Mouse (Mus musculus): ENCODE data around the gene Gm28051. TPM values are rescaled to one million over a fixed set of nuclear protein-coding genes. Genes with fewer than 3 reads are reported as not detected.
A peak's percentile ranks its signal among the peaks of the same experiment; 100 is the strongest.

The Gm28051 gene
- total RNA-seq, 2 experiments from 2014 or later = not detected

DNA sequence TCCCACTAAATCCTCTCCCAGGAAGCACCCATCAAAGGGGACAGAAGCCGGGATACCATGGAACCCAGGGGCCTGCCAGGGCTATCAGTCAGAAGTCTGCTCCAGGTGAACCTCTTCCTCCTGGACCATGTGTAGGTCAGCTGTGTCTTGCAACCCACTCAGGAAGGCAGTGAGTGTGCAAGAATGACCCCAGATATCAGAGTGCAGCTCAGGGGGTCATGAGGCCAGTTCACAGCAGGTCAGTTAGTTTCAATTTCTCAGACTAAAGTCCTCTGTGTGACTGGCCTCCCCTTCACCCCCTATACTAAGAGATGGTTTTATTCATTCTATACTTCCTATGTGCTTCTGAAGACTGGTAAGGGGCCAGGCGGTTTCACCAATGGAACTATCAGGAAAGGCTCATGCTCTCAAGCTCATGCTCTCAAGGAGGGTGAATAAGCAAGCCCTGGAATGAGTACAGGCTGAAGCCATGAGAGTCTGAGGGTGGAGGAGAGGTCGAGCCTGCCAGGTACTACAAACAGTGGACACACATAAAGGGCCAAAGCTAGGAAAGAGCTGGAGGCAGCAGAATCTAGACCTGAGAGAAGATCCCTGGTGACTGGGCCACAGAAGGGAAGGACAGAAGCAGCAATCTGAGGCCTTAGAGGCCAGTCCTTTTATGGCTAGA lies 72.7 kb downstream of the Gm28051 start:
- no peak for DNase-seq

- DNase-seq = no peak
Measured at GRCm38 (mm10) chr12:102683979-102684378, 73.6 kb downstream of the Gm28051 start.

DNA sequence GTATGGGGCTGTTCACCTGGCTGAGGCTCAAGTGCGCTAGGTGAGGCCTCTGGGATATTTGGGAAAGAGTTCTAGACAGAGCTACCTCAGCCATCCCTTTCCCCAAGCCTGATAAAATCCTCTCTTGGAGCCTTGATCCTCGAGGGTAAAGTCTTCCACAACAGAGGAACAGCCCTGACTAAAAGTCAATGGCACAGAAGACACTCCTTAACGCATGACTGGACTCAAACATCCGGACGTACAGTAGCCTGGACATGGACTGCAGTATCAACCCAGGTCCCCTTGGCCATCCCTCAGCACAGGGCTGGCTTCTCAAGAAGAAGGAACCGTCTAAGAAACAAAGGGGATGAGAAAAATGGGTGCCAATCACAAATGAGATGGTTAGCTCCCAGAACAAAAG lies 74.1 kb downstream of the Gm28051 start:
- DNase-seq = no peak

DNA sequence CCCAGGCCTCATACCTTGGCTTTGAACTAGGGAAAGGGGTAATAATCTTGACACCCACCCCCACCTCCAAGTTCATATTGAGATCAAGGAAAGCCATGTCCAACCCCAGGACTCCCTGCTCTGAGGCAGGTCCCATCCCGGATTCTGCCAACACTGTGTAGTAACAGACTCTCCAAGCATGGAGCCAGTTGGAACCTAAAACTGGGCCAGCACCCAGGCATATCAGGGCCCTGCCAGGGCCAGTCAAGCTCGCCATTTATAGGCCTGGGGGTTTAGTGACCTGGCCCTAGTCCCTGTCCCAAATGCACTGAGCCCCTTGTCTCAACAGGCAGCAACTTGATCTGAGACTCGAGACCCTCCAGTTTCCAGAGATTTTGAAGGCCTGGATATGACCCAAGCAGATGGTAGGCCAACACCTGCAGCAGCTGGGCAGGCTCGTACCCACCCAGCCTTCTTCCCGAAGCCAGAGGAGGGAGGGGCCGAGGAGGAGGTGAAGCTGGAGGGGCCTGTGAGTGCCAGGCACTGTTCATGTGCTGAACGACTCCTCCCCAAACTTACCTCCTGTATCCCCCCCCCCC lies 74.8 kb downstream of the Gm28051 start:
- DNase-seq = no peak

- peak; percentile 76 for DNase-seq
Measured at GRCm38 (mm10) chr12:102682085-102682484, 75.5 kb downstream of the Gm28051 start.

DNA sequence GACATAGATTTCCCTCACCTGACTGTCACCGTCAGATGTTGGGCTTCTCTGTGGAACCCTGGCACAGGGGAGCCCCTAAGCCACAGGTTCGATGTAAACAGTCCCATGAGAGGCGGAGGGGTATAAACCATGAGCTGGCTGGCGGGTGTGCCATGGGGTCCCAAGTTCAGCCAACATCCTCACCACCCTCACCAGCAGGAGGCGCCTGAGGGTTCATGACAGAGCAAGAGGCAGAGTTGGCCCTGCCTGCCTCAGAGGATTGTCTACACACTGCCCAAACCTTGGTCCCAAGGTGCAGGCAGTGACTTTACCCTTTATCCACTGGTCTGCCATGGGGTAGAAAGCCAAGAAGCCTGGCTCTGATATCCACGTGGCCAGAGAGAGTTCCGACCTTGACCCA lies 76.0 kb downstream of the Gm28051 start:
- peak; percentile 50 for DNase-seq

DNA sequence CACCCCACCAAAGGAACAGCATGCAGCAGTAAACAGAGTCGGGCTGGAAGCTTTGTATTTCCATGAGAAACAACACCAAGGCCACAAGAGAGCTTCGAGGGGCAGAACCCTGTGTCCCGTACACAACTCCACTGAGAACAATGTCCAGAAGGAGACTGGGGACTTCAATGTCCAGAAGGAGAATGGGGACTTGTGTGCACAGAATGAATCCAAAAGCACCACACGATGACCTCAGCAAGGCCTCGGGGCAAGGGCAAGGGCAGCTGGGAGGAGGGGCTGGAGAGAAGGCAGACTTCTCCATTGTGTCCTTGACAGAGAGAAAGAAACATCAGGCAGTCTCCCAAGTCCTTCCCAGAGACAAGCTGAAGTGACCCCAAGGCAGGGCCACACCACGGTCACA lies 78.7 kb downstream of the Gm28051 start:
- DNase-seq = no peak

- no peak for DNase-seq
Measured at GRCm38 (mm10) chr12:102677089-102677488, 80.5 kb downstream of the Gm28051 start.

DNA sequence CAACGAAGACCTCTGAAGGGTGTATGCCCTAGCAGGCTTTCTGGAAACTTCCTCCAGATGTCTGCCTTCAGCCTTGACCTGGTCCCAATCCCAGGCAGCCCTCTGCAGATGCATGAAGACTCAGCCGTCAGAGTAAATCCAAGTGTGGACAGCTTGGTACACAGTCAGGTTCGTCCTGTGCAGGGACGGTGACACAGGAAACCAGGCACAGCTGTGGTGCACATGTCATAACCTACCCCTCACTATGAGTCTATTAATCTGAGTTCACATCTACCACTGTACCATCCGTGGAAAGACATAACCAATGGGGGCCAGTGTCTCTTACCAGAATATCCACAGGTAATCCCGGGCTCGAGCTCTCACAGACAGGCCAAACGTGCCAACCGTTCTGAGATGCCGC lies 83.0 kb downstream of the Gm28051 start:
- DNase-seq = no peak

- no peak for DNase-seq
Measured at GRCm38 (mm10) chr12:102674123-102674522, 83.4 kb downstream of the Gm28051 start.

GRCm38 (mm10) chr12:102672857-102673839 lies 84.4 kb downstream of the Gm28051 start:
- DNase-seq = peak; percentile 24

GRCm38 (mm10) chr12:102672176-102672575 lies 85.4 kb downstream of the Gm28051 start:
- no peak for DNase-seq

DNA sequence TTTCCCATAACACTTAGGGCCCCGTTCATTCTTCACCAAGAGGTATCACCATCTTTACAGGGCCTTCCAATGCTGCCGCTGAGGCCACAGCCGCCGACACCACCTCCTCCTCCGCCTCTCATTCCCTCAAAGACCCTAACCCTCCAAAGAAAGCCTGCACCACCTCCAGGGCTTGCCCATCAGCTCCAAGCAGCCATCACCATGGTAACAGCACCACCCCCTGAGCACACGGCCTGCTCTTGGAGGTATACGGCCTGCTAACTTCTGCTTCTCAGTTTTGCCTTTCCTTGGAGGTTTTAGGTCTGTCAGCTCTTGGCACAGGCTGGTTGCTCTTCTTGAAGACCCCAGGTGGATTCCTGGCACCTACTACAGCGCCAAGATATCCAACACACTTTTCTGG lies 86.7 kb downstream of the Gm28051 start:
- no peak for DNase-seq

Small RNAs within 50 kb of the gene (microRNA-seq; reads per million reads assigned to microRNA genes)
- gene Mir1936 = 0 to 0.20 reads per million in 2 experiments

Other genes with a start within 250 kb of the Gm28051 start
- under 1 TPM in 1 of 2 experiments, not detected in 1; 0.18 TPM for gene Chga, start 202.8 kb downstream of the Gm28051 start, total RNA-seq (2021)
- 1 to 10 TPM; 7.5 to 7.9 TPM for gene Itpk1, start 52.8 kb downstream of the Gm28051 start, total RNA-seq (2021)
- gene Moap1, start 14.1 kb downstream of the Gm28051 start, total RNA-seq (2021) = 10 to 100 TPM in 1 of 2 experiments, 1 to 10 TPM in 1; 8.2 to 11.4 TPM
- 1 to 10 TPM; 5.7 to 6.0 TPM for gene Tmem251, start 14.0 kb downstream of the Gm28051 start, total RNA-seq (2021)
- gene Gon7, start within 50 bp of the Gm28051 start, total RNA-seq (2021) = 10 to 100 TPM; 13.0 to 13.5 TPM
- 10 to 100 TPM; 37.3 to 39.1 TPM for gene Ubr7, start 202 bp upstream of the Gm28051 start, total RNA-seq (2021)
- 1 to 10 TPM; 6.5 to 7.1 TPM for gene Gm20604, start 907 bp upstream of the Gm28051 start, total RNA-seq (2021)
- gene Btbd7, start 120.7 kb upstream of the Gm28051 start, total RNA-seq (2021) = 10 to 100 TPM; 34.6 to 35.0 TPM
- not detected for gene Cox8c, start 141.6 kb upstream of the Gm28051 start, total RNA-seq (2021)
- under 1 TPM; 0.17 to 0.29 TPM for gene Unc79, start 191.1 kb upstream of the Gm28051 start, total RNA-seq (2021)

Measured in heart, postnatal 4 days (tissue).